Mouse (Mus musculus) erythroid progenitor cell, adult 5-6 weeks (primary cell): ENCODE results near the gene Vmn1r189. TPM values are rescaled to one million over a fixed set of nuclear protein-coding genes. Genes with fewer than 3 reads are reported as not detected.
"Not testable (repeated sequence)": the region's sequence is repeated elsewhere in the genome, so short reads cannot be mapped to it uniquely, and the experiment has no call there.

Source experiments
- ATAC-seq: replicated peaks from 2 replicates; pipeline ENCODE4 v1.8.0; 2016; ENCODE audit warnings: moderate number of reproducible peaks, mild to moderate bottlenecking, moderate TSS enrichment, inconsistent platforms; ENCODE audit not compliant: poor library complexity, low FRiP score, severe bottlenecking
- total RNA-seq, 2 experiments: library from RNA; stranded (forward) in 1 of 2; stranded (reverse) in 1 of 2; fragments of 150-400 nt in 1 of 2; fragments of 186-747, 209-891 nt in 1 of 2; gene quantifications; 2 replicates each; pipeline versions ENCODE4 v1.2.3 to v1.2.4; 2015 to 2017; ENCODE audit warnings: low replicate concordance in 2 of 2

The Vmn1r189 gene
- total RNA-seq (2015; ENCODE audit: low replicate concordance) (0.36 TPM in 1 of 2 replicates, not detected in the other), total RNA-seq (2017; ENCODE audit: low replicate concordance) (not detected in 2 replicates)

DNA sequence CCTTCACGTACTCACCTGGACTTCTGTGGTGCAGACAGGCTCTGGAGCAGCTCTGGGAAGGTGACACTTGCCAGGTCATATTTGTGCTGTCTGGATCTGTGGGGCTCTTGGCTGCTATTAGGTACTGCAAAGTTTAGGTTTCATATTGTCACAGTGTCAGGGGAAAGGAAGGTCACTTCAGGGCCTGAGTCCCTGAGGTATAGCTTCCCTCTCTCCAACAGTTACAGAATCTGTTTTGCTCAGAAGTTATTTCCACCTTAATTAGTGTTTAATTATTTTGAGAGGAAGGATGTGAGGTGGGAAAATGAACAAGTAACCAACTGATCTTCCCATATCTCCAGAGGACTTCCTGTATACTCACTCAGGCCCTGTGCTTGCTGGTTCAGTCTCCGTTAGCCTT lies at the start of gene Vmn1r189:
Gene Vmn1r189 (minus strand): TSS at position 101 of the 400 bp plus-strand sequence.
- ATAC-seq: not testable (repeated sequence)

DNA sequence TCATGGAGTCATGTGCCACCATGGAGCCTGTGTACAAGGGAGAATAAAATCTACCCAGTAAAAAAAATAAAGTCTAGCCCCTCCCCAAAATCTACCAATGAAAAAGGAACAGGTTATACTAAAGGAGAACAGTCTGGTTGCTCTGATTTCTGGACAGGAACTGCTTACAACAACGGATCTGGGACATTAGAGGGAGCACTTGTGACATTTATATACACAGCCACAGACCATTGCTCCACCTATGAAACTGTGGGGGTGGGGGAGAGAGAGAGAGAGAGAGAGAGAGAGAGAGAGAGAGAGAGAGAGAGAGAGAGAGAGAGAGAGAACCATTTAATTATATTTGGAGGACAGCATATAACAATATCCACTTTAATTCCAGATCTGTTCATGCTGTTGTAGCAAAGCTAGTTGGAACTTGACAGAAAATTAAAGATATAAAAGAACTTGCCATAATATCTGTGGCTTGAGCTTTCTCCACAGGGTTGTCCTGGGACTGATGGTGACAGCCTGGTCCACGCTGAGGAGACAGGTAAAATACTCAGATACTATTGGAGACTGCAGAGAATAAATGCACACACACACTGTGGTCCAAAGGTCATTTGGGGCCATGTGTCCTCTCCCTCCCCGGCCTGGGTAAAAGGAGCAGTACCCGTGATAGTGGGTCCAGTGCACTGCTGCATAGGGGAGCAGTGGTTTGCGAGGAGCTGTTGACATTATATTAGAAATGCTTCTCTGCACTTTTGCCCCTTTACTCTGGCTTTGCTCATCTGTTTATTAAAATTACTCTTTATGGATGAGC lies 31.1 kb upstream of the Vmn1r189 start:
- not testable (repeated sequence) for ATAC-seq

DNA sequence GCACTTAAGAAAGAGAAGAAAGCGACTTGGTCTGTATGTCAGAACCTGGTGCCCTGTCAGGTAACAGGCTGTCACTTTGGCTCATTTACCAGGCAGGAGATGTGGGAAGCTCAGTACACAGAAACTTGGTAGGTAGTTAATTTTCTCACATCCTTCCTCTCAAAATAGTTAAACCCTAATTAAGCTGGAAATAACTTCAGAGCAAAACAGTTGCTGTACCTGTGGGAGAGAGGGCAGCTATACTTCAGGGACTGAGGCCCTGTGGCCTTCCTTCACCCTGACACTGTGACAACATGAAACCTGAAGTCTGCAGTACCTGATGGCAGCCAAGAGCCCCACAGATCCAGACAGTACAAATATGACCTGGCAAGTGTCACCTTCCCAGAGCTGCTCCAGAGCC lies 21.5 kb downstream of the Vmn1r189 start, which contains the start of gene Vmn1r188:
Gene Vmn1r188 (plus strand): TSS at position 301 of the 400 bp plus-strand sequence.
- not testable (repeated sequence) for ATAC-seq

DNA sequence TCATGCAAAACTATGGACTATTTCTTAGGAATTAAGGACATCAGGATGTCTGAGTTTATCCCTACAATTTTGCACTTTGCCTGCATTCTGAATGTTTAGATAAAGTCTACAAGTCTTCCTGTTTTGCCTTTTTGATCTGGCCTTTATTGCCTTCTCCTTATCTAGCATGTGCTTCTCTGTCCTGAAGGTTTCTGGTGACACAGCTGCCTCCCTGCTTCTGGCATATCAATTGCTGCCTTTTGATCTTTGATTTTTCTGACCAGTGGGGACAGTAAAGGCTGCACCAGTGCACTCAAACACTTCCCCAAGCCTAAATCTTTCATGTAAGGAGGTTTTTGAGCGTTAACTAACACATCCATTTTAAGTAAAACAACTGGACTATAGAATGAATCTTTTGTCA lies 42.2 kb downstream of the Vmn1r189 start:
- ATAC-seq: no peak

DNA sequence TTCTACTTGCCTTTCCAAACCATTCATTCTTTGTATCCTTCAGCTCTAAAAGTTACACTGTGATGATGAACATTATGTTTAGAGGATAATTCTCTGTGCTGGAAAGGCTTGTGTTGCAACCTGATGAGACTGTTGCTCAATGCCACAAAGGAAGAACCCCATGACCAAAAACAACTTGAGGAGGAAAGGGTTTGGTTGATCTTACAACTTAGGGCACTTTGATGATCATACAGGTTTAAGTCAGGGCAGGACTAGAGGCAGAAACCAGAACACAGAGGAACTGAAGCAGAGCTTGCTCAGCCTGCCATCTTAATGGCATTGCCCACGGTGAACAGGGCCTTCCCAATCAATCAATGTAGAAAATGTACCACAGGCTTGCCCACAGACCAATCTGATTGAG lies 44.2 kb downstream of the Vmn1r189 start:
- no peak for ATAC-seq

DNA sequence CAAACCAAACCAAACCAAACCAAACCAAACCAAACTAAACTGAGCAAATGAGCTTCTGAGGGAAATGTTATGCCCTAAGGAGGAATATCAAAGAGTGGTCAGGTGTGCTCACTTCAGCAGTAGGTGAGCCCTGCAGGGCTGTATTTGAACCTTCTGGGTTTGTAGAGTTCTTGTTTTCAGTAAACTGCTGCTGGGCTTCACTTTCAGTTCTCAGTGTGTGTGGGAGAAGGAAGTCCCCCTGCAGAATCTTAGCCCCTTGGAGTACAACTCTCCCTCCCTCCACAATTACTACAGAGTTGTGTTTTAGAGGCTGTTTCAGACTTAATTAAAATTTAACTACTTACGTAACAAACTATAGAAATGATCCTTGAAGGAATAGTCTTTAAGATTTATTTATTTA lies 51.9 kb downstream of the Vmn1r189 start:
- ATAC-seq: no peak

DNA sequence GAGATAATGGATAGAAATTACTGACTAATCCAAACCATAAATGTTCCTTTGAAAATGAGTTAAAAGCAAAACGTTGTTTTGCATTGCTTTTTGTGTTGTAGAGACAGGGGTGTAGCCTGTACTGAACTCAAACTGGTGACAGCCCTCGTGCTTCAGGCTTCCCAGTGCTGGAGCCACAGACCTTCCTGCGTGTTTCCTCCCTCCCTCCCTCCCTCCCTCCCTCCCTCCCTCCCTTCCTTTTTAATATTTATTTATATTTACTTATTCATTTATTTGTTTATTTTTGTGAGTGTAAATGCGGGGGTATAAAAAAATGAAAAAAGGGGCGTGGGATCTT lies 54.1 kb downstream of the Vmn1r189 start:
- ATAC-seq: no peak

DNA sequence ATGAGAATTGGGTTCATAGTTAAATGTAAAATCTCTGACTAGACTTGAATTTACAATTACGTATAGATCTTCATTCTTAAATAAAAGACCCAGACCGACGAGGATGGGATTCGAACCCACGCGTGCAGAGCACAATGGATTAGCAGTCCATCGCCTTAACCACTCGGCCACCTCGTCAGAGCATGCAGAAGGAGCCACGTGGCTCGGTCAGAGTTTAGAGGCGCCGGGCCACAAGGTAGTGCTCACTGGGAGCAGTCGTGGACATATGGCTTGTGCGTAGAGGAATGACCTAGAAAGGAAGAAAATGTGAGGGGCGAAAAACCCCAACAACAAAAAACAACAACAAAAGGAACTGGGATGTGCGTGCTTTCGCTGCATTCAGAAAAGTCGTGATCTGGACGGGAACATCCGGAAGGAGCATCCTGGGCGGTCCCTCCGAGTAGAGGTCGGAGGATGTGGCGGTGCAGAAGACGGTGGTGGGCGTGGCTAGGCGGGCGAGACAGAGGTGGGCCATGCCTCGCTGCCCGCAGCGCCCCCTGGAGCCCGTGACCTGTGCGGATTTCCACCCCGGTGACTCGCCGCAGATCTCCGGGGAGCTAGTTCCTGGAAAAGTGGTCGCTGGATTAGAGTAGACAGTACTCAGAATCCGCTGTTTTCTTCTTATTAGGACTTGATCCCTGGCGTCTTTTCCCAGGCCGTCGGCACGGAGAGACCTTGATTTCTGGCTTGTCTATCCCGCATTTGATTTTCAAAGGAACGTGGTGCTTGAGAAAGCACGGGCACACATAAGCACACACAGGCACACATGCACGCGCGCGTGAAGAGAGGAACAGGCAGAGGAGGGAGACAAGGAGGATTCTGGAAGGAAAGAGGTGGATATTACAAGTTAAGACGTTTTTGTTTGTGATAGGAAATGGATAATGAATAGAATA lies 54.8 kb downstream of the Vmn1r189 start:
- ATAC-seq: peak; percentile 97

Other genes starting within 250 kb of the Vmn1r189 start
- not detected in 2 replicates for gene Zfp184, start 160.7 kb downstream of the Vmn1r189 start, total RNA-seq (2015; ENCODE audit: low replicate concordance)
- 1.3 TPM in 1 of 2 replicates, not detected in the other for gene Zfp184, start 160.7 kb downstream of the Vmn1r189 start, total RNA-seq (2017; ENCODE audit: low replicate concordance)
- gene Pom121l2, start 124.6 kb downstream of the Vmn1r189 start, total RNA-seq (2015; ENCODE audit: low replicate concordance): not detected in 2 replicates
- not detected in 2 replicates for gene Pom121l2, start 124.6 kb downstream of the Vmn1r189 start, total RNA-seq (2017; ENCODE audit: low replicate concordance)
- gene Prss16, start 96.1 kb downstream of the Vmn1r189 start, total RNA-seq (2015; ENCODE audit: low replicate concordance): 4.0 TPM in 1 of 2 replicates, not detected in the other
- gene Prss16, start 96.1 kb downstream of the Vmn1r189 start, total RNA-seq (2017; ENCODE audit: low replicate concordance): not detected in 2 replicates
- gene Hist1h2ah, start 70.3 kb downstream of the Vmn1r189 start, total RNA-seq (2015; ENCODE audit: low replicate concordance): 4.6 TPM in 1 of 2 replicates, not detected in the other
- 2,615 and 4,600 TPM in 2 replicates for gene Hist1h2ah, start 70.3 kb downstream of the Vmn1r189 start, total RNA-seq (2017; ENCODE audit: low replicate concordance)
- 206 and 707 TPM in 2 replicates for gene Hist1h2bk, start 70.0 kb downstream of the Vmn1r189 start, total RNA-seq (2015; ENCODE audit: low replicate concordance)
- 2,593 and 2,906 TPM in 2 replicates for gene Hist1h2bk, start 70.0 kb downstream of the Vmn1r189 start, total RNA-seq (2017; ENCODE audit: low replicate concordance)
- 116 and 173 TPM in 2 replicates for gene Hist1h4i, start 64.5 kb downstream of the Vmn1r189 start, total RNA-seq (2015; ENCODE audit: low replicate concordance)
- 364 and 489 TPM in 2 replicates for gene Hist1h4i, start 64.5 kb downstream of the Vmn1r189 start, total RNA-seq (2017; ENCODE audit: low replicate concordance)
- 142 and 172 TPM in 2 replicates for gene Hist1h2ag, start 62.9 kb downstream of the Vmn1r189 start, total RNA-seq (2015; ENCODE audit: low replicate concordance)
- gene Hist1h2ag, start 62.9 kb downstream of the Vmn1r189 start, total RNA-seq (2017; ENCODE audit: low replicate concordance): 3,967 and 4,951 TPM in 2 replicates
- gene Hist1h2bj, start 62.6 kb downstream of the Vmn1r189 start, total RNA-seq (2015; ENCODE audit: low replicate concordance): 153 and 245 TPM in 2 replicates
- 1,461 and 1,550 TPM in 2 replicates for gene Hist1h2bj, start 62.6 kb downstream of the Vmn1r189 start, total RNA-seq (2017; ENCODE audit: low replicate concordance)
- not detected in 2 replicates for gene Vmn1r188, start 21.4 kb downstream of the Vmn1r189 start, total RNA-seq (2015; ENCODE audit: low replicate concordance)
- 0.26 TPM in 1 of 2 replicates, not detected in the other for gene Vmn1r188, start 21.4 kb downstream of the Vmn1r189 start, total RNA-seq (2017; ENCODE audit: low replicate concordance)
- gene Vmn1r191, start 78.1 kb upstream of the Vmn1r189 start, total RNA-seq (2015; ENCODE audit: low replicate concordance): not detected in 2 replicates
- gene Vmn1r191, start 78.1 kb upstream of the Vmn1r189 start, total RNA-seq (2017; ENCODE audit: low replicate concordance): not detected in 2 replicates
- not detected in 2 replicates for gene Vmn1r192, start 85.3 kb upstream of the Vmn1r189 start, total RNA-seq (2015; ENCODE audit: low replicate concordance)
- not detected in 2 replicates for gene Vmn1r192, start 85.3 kb upstream of the Vmn1r189 start, total RNA-seq (2017; ENCODE audit: low replicate concordance)
- not detected in 2 replicates for gene Vmn1r193, start 117.3 kb upstream of the Vmn1r189 start, total RNA-seq (2015; ENCODE audit: low replicate concordance)
- not detected in 2 replicates for gene Vmn1r193, start 117.3 kb upstream of the Vmn1r189 start, total RNA-seq (2017; ENCODE audit: low replicate concordance)
- not detected in 2 replicates for gene Vmn1r194, start 138.4 kb upstream of the Vmn1r189 start, total RNA-seq (2015; ENCODE audit: low replicate concordance)
- gene Vmn1r194, start 138.4 kb upstream of the Vmn1r189 start, total RNA-seq (2017; ENCODE audit: low replicate concordance): not detected in 2 replicates
- not detected in 2 replicates for gene Vmn1r195, start 164.7 kb upstream of the Vmn1r189 start, total RNA-seq (2015; ENCODE audit: low replicate concordance)
- not detected in 2 replicates for gene Vmn1r195, start 164.7 kb upstream of the Vmn1r189 start, total RNA-seq (2017; ENCODE audit: low replicate concordance)
- not detected in 2 replicates for gene Vmn1r196, start 184.1 kb upstream of the Vmn1r189 start, total RNA-seq (2015; ENCODE audit: low replicate concordance)
- not detected in 2 replicates for gene Vmn1r196, start 184.1 kb upstream of the Vmn1r189 start, total RNA-seq (2017; ENCODE audit: low replicate concordance)
- not detected in 2 replicates for gene Vmn1r197, start 218.8 kb upstream of the Vmn1r189 start, total RNA-seq (2015; ENCODE audit: low replicate concordance)
- not detected in 2 replicates for gene Vmn1r197, start 218.8 kb upstream of the Vmn1r189 start, total RNA-seq (2017; ENCODE audit: low replicate concordance)
- gene Vmn1r198, start 244.5 kb upstream of the Vmn1r189 start, total RNA-seq (2015; ENCODE audit: low replicate concordance): not detected in 2 replicates
- not detected in 2 replicates for gene Vmn1r198, start 244.5 kb upstream of the Vmn1r189 start, total RNA-seq (2017; ENCODE audit: low replicate concordance)